ENCODE assay signal across 38 mouse cellular contexts in genomic region chr14:62651771-62652170, GRCm38 (mm10). TPM values are rescaled to one million over a fixed set of nuclear protein-coding genes. Genes with fewer than 3 reads are reported as not detected.
"Had no signal": no experiment of that assay in that cellular context is flagged by ENCODE, and none has a peak within 500 bp of the region (broad histone marks: within the 10 kb centered on the region; RNA-seq: fewer than 3 reads in every experiment).

No protein-coding gene starts in this region.

- H3K4me2 ChIP-seq: embryonic facial prominence, embryonic 12.5 days; embryonic facial prominence, embryonic 13.5 days; embryonic facial prominence, embryonic 15.5 days; forebrain, embryonic 12.5 days; forebrain, embryonic 13.5 days; forebrain, embryonic 15.5 days had no signal

- ATAC-seq: forebrain, embryonic 13.5 days; forebrain, embryonic 14.5 days; forebrain, embryonic 15.5 days; forebrain, embryonic 16.5 days; forebrain, postnatal 0 days had no signal

- H3K27ac ChIP-seq: embryonic facial prominence, embryonic 10.5 days; embryonic facial prominence, embryonic 12.5 days; embryonic facial prominence, embryonic 13.5 days; embryonic facial prominence, embryonic 15.5 days; forebrain, embryonic 10.5 days; forebrain, embryonic 12.5 days; forebrain, embryonic 13.5 days; forebrain, embryonic 15.5 days; gastrocnemius, adult 2 months; heart, adult 2 months had no signal

- H3K9ac ChIP-seq: embryonic facial prominence, embryonic 12.5 days; embryonic facial prominence, embryonic 13.5 days; embryonic facial prominence, embryonic 15.5 days; forebrain, embryonic 12.5 days; forebrain, embryonic 13.5 days; forebrain, embryonic 15.5 days; forebrain, postnatal 0 days had no signal

- H3K27me3 ChIP-seq: embryonic facial prominence, embryonic 12.5 days; embryonic facial prominence, embryonic 13.5 days; embryonic facial prominence, embryonic 15.5 days; forebrain, embryonic 12.5 days; forebrain, embryonic 13.5 days; forebrain, embryonic 15.5 days had no signal

- H3K4me3 ChIP-seq: embryonic facial prominence, embryonic 10.5 days; embryonic facial prominence, embryonic 12.5 days; embryonic facial prominence, embryonic 13.5 days; embryonic facial prominence, embryonic 15.5 days; erythroblast, embryonic 14.5 days; forebrain, embryonic 10.5 days; forebrain, embryonic 12.5 days; forebrain, embryonic 13.5 days; forebrain, embryonic 15.5 days; gastrocnemius, adult 2 months; heart, adult 2 months had no signal

- H3K9me3 ChIP-seq: embryonic facial prominence, embryonic 10.5 days; embryonic facial prominence, embryonic 12.5 days; embryonic facial prominence, embryonic 13.5 days; embryonic facial prominence, embryonic 15.5 days; forebrain, embryonic 12.5 days; forebrain, embryonic 13.5 days; forebrain, embryonic 15.5 days had no signal

- H3K36me3 ChIP-seq: embryonic facial prominence, embryonic 10.5 days; embryonic facial prominence, embryonic 12.5 days; embryonic facial prominence, embryonic 13.5 days; embryonic facial prominence, embryonic 15.5 days; forebrain, embryonic 10.5 days; forebrain, embryonic 12.5 days; forebrain, embryonic 15.5 days had no signal

- DNase-seq: cerebellum, adult 2 months; cerebellum, adult 8-10 months; cerebellum, adult 9-10 months; cerebellum, adult 9-11 months; cerebellum, postnatal 10 days; cerebellum, postnatal 14 days; cerebellum, postnatal 25 days; cerebellum, postnatal 36 days; embryo, embryonic 11 days; forebrain, postnatal 0 days; gastrocnemius, adult 2 months; gastrocnemius, postnatal 10 days; gastrocnemius, postnatal 14 days; gastrocnemius, postnatal 25 days; heart, adult 18-20 months; heart, adult 2 months had no signal

- H3K4me1 ChIP-seq: embryonic facial prominence, embryonic 10.5 days; embryonic facial prominence, embryonic 12.5 days; embryonic facial prominence, embryonic 13.5 days; embryonic facial prominence, embryonic 15.5 days; forebrain, embryonic 10.5 days; forebrain, embryonic 12.5 days; forebrain, embryonic 13.5 days; forebrain, embryonic 15.5 days had no signal

RNA-seq across cellular contexts. Expression of gene Serpine3, which starts 11.7 kb away (rescaled TPM):
- total RNA-seq: common myeloid progenitor, adult 5-6 weeks; gastrocnemius, adult 18-20 months; gastrocnemius, adult 2 months; gastrocnemius, adult 8-10 months; gastrocnemius, postnatal 10 days; gastrocnemius, postnatal 14 days; gastrocnemius, postnatal 25 days; gastrocnemius, postnatal 36 days; gastrocnemius, postnatal 4 days; granulocyte monocyte progenitor cell, adult 5-6 weeks; heart, adult 18-20 months; heart, adult 2 months had no signal
- polyA plus RNA-seq: cerebellum, adult 2 months; cortical plate, adult 2 months; embryonic facial prominence, embryonic 10.5 days; embryonic facial prominence, embryonic 11.5 days; embryonic facial prominence, embryonic 12.5 days; embryonic facial prominence, embryonic 13.5 days; embryonic facial prominence, embryonic 14.5 days; embryonic facial prominence, embryonic 15.5 days; erythroblast, embryonic 14.5 days; forebrain, embryonic 10.5 days; forebrain, embryonic 11.5 days; forebrain, embryonic 12.5 days; forebrain, embryonic 13.5 days; forebrain, embryonic 14.5 days; forebrain, embryonic 15.5 days; forebrain, embryonic 16.5 days; gonadal fat pad, adult 2 months; heart, adult 2 months had no signal
